Mouse (Mus musculus) CD4-positive, CD25-positive, alpha-beta regulatory T cell, adult 2 months (primary cell): ENCODE results near the gene Gm14326.
"Not testable (repeated sequence)": the region's sequence is repeated elsewhere in the genome, so short reads cannot be mapped to it uniquely, and the experiment has no call there.

Experiments
- DNase-seq: peaks from one replicate; pipeline ENCODE4 v3.0.0-alpha.2; 2012; ENCODE audit warnings: low read depth, low spot score

Gm14326 gene

GRCm38 (mm10) chr2:177957145-177957544, at the start of gene Gm14326:
Gm14326 (minus strand) TSS chr2:177957297.
- DNase-seq: peak; percentile 43

GRCm38 (mm10) chr2:177974814-177975213, 17.7 kb upstream of the Gm14326 start:
- DNase-seq: not testable (repeated sequence)

DNA sequence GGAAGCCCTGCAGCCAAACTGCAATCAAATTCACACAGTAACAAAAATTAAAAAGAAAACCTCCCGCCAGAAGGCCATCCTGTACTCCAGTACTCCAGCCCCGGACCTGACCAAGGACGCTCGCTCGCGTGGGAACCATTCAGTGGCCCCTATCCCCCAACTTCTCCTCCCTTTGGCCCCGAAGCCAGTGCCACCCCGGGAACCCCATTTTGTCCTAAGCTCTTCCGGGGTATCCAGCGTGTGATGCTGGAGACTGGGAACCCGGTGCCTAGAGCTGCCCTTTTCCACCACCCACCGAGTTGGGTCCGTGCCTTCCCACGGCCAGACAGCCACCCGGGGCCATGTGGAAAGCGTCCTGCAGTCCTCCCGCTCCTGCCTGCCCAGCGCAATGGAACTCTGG, 363 bp downstream of the Gm14326 start:
- DNase-seq: peak; percentile 8

DNA sequence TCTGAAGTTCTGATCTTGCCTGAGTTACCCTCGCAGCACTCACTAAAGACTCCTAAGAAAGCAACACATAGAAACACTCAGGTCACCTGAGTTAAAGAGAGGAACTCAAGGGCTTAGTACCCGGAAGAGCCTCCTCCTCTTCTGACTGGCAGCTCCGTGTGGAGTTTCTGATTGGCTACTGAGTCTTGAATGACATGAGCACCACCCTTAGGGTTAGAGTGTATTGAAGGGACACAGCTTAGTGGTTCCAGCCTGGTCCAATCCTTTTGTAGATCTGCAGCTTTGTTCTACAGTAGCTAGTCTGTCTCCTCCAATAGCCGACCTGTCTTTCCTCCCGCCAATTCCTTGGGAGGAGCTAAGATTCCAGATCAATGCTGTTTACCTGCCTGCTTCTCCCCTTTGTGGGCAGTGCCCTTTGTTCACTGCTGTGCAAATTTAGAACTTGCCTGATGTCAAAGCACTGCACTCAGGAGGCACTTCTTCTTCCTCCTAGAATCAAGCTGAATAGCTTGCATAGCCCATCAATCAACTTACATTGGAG, 31.5 kb downstream of the Gm14326 start, which contains the start of gene Zfp972:
Gene Zfp972, minus strand, starts transcription at position 51 of the 541 bp plus-strand sequence.
- DNase-seq: peak; percentile 13

DNA sequence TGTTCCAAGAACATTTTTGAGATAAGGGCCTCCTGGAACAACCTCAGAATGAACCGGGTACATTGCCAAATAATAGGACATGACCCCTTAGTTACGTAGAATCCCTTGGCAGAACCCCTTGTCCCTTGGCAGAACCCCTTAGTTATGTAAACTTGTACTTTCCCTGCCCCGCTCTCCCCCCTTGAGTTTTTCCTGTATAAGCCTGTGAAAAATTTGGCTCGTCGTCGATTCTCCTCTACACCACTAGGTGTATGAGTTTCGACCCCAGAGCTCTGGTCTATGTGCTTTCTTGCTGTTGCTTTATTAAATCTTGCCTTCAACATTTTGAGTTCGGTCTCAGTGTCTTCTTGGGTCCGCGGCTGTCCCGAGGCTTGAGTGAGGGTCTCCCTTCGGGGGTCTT, 53.8 kb downstream of the Gm14326 start:
- DNase-seq: not testable (repeated sequence)

- not testable (repeated sequence) for DNase-seq
Observed at GRCm38 (mm10) chr2:177898171-177898570, 58.9 kb downstream of the Gm14326 start.

GRCm38 (mm10) chr2:177897046-177897578, 60.0 kb downstream of the Gm14326 start, which contains the start of gene Gm14327:
Gm14327 (plus strand) TSS chr2:177897096.
- DNase-seq: not testable (repeated sequence)

DNA sequence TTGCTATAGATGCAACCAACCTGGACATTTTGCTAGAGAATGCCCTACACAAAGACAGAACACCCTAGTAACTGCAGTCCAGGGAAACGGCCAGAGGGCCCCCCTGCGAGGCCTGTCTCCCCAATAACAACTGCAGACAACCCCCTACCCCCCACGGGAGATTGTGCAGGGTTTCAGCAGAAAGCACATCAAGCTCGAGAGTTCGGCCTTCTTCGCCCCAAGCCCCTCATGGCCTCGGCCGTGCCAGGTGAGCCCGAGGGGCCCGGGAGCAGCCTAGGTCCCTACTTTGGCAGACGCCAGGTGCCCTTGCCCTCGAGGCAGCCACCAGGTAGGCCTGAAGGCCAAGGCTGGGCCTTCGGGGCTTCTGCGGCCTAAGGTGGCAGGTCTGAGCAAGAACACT, 69.4 kb downstream of the Gm14326 start:
- not testable (repeated sequence) for DNase-seq
